24 mouse cellular contexts compared by ENCODE assay signal in genomic region chr10:16574568-16574967, GRCm38 (mm10).
DNase-seq lines count a peak whose midpoint lies in the region; ATAC-seq and TF ChIP-seq lines count a peak whose summit lies in the region.
"Had no signal": no experiment of that assay in that cellular context is flagged by ENCODE, and none has a peak within 500 bp of the region (broad histone marks: within the 10 kb centered on the region; RNA-seq: fewer than 3 reads in every experiment).

No protein-coding gene starts in this region.

- no peaks in the 10 kb centered on the region for H3K27me3 ChIP-seq in G1E (ENCODE audit: insufficient read depth, low read length)
- H3K27me3 ChIP-seq in lung, postnatal 0 days (replicated peaks; ENCODE audit: insufficient read depth, low read length): no peaks in the 10 kb centered on the region
- H3K27me3 ChIP-seq: CH12.LX; embryonic facial prominence, embryonic 12.5 days; forebrain, embryonic 13.5 days; forebrain, embryonic 15.5 days; Patski had no signal

- no peak overlapping the region for H3K9ac ChIP-seq in lung, postnatal 0 days (replicated peaks; ENCODE audit: low read depth)
- H3K9ac ChIP-seq: embryonic facial prominence, embryonic 12.5 days; forebrain, embryonic 13.5 days; forebrain, embryonic 15.5 days; forebrain, postnatal 0 days had no signal

- H3K36me3 ChIP-seq in G1E (replicated peaks): no peaks in the 10 kb centered on the region
- no peaks in the 10 kb centered on the region for H3K36me3 ChIP-seq in lung, postnatal 0 days (ENCODE audit: insufficient read depth, low read length)
- H3K36me3 ChIP-seq: embryonic facial prominence, embryonic 10.5 days; embryonic facial prominence, embryonic 12.5 days; forebrain, embryonic 15.5 days had no signal

- no peaks in the 10 kb centered on the region for H3K9me3 ChIP-seq in G1E (replicated peaks)
- H3K9me3 ChIP-seq in lung, postnatal 0 days (ENCODE audit: low read length): no peaks in the 10 kb centered on the region
- H3K9me3 ChIP-seq: embryonic facial prominence, embryonic 10.5 days; embryonic facial prominence, embryonic 12.5 days; forebrain, embryonic 13.5 days; forebrain, embryonic 15.5 days had no signal

- no peak for DNase-seq in frontal cortex, postnatal 14 days (ENCODE audit: low spot score in 2 of 2)
- DNase-seq in G1E (ENCODE audit: low spot score): no peak
- peak; percentile 36 for DNase-seq in brain, adult 2 months (ENCODE audit: low read depth, low spot score)
- no peak for DNase-seq in layer of hippocampus, postnatal 36 days
- no peak for DNase-seq in lung, postnatal 0 days (ENCODE audit: low spot score)
- DNase-seq: adrenal gland, adult 8-10 months; adrenal gland, postnatal 14 days; adrenal gland, postnatal 36 days; B cell, adult 2 months; cerebellum, adult 11-12 months; cerebellum, adult 2 months; cerebellum, adult 9-10 months; cerebellum, postnatal 10 days; cerebellum, postnatal 25 days; forebrain, postnatal 0 days had no signal

- TF ChIP-seq EP300 in lung, postnatal 0 days (IDR thresholded peaks at IDR 0.05): no peak

- WGBS in lung, postnatal 0 days: 60% methylated on average over 1 of the region's 1 CpGs

- H3K4me1 ChIP-seq in G1E (ENCODE audit: insufficient read depth, low read depth, low read length): peaks cover 7% of the 10 kb centered on the region; the same call in 1 of the 2 replicates
- no peaks in the 10 kb centered on the region for H3K4me1 ChIP-seq in lung, postnatal 0 days (ENCODE audit: insufficient read depth, low read depth, low read length)
- H3K4me1 ChIP-seq: embryonic facial prominence, embryonic 10.5 days; embryonic facial prominence, embryonic 12.5 days; forebrain, embryonic 13.5 days; forebrain, embryonic 15.5 days had no signal

- no peak for TF ChIP-seq CTCF in G1E (IDR thresholded peaks at IDR 0.05; ENCODE audit: low read depth, low read length)
- TF ChIP-seq CTCF in lung, postnatal 0 days (IDR thresholded peaks at IDR 0.05): no peak

- no peak overlapping the region for H3K4me2 ChIP-seq in lung, postnatal 0 days (replicated peaks; ENCODE audit: low read depth, low read length)
- H3K4me2 ChIP-seq: embryonic facial prominence, embryonic 12.5 days; forebrain, embryonic 13.5 days; forebrain, embryonic 15.5 days had no signal

- no peak overlapping the region for H3K4me3 ChIP-seq in G1E (ENCODE audit: low read depth, low read length)
- H3K4me3 ChIP-seq in lung, postnatal 0 days (ENCODE audit: low read depth, low read length): no peak overlapping the region
- H3K4me3 ChIP-seq: embryonic facial prominence, embryonic 10.5 days; embryonic facial prominence, embryonic 12.5 days; forebrain, embryonic 13.5 days; forebrain, embryonic 15.5 days had no signal

- H3K27ac ChIP-seq in lung, postnatal 0 days (ENCODE audit: low read length): no peak overlapping the region
- H3K27ac ChIP-seq: embryonic facial prominence, embryonic 10.5 days; embryonic facial prominence, embryonic 12.5 days; forebrain, embryonic 13.5 days; forebrain, embryonic 15.5 days had no signal

- ATAC-seq in frontal cortex, adult (ENCODE audit: low TSS enrichment): peak; percentile 85
- peak; percentile 45; the same call in 1 of the 2 replicates for ATAC-seq in G1E (ENCODE audit: extremely low read depth, insufficient number of reproducible peaks, low FRiP score, poor library complexity, severe bottlenecking)
- no peak for ATAC-seq in lung, postnatal 0 days
- ATAC-seq: activated CD4-positive, CD25-positive, alpha-beta regulatory T cell, adult 4 months; CD4-positive, CD25-positive, alpha-beta regulatory T cell, adult 4 months; forebrain, embryonic 13.5 days; forebrain, embryonic 15.5 days; forebrain, postnatal 0 days; Patski had no signal
